Mouse (Mus musculus) bone marrow macrophage, adult 2 months (primary cell): ENCODE data around the gene Ccdc137.

Experiments
- CTCF ChIP-seq: IDR thresholded peaks from 2 replicates; pipeline ENCODE4 v1.5.1; 2012; ENCODE audit warnings: low read depth, mild to moderate bottlenecking, low read length, moderate library complexity
- POLR2A ChIP-seq: IDR thresholded peaks from 2 replicates; pipeline ENCODE4 v1.6.1; 2012; ENCODE audit warnings: mild to moderate bottlenecking, low read depth, low read length, borderline replicate concordance

DNA sequence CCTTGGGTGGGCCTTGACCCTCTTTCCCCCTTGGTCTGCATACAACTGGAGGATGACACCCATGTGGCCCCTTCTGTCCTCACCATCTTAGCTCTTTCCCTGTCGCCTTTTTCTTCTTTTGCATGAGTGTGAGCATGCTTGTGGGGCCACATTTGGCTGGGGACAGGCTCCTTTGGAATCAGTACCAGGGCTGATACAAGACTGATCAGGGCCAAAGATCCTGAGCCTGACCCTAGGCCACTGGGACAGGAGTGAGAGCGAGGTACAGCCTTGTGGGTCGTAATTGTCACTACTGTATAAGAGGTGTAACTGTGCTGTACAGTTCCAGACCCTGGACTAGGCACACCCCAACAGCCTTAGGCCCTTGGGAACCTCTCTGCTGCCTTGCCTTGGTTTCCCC lies 36.0 kb downstream of the Ccdc137 start:
- no peak for TF ChIP-seq CTCF
- TF ChIP-seq POLR2A: no peak
